Mouse (Mus musculus): ENCODE data around the gene Khdrbs1.
"Not testable (repeated sequence)": the region's sequence is repeated elsewhere in the genome, so short reads cannot be mapped to it uniquely, and the experiment has no call there.

DNA sequence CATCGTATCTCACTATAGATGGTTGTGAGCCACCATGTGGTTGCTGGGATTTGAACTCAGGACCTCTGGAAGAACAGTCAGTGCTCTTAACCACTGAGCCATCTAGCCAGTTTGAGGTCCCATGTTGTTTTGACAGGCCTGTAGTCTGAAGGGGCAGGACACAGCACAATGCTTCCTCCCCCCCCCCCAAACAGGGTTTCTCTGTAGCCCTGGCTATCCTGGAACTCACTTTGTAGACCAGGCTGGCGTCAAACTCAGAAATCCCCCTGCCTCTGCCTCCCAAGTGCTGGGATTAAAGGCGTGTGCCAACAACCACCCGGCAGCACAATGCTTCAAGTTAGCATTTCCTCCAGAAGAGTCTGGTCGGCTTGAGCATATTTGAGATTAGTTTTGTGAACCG is 41.4 kb downstream of the Khdrbs1 start:
- TF ChIP-seq GATA1, TAL1 (IDR thresholded peaks at IDR 0.05; ENCODE audit: low read length): not testable (repeated sequence)

All from erythroblast, embryonic 14.5 days (primary cell).